Mouse (Mus musculus): ENCODE data around the gene Lmnb2. TPM values are rescaled to one million over a fixed set of nuclear protein-coding genes. Genes with fewer than 3 reads are reported as not detected.

The Lmnb2 gene
- polyA plus RNA-seq (2012; rRNA removed): 30.4 and 33.2 TPM in 2 replicates

GRCm38 (mm10) chr10:80917779-80918434 is at the start of gene Lmnb2:
Gene Lmnb2 (minus strand): TSS chr10:80918245.

GRCm38 (mm10) chr10:80929299-80930226 is 11.5 kb upstream of the Lmnb2 start, which contains the start of gene Gadd45b:
Gene Gadd45b (plus strand): TSS chr10:80930073.

GRCm38 (mm10) chr10:80900318-80901247 is 17.5 kb downstream of the Lmnb2 start, which contains the start of gene Timm13:
Gene Timm13 (minus strand): TSS chr10:80900969.

GRCm38 (mm10) chr10:80871581-80871980 is 46.5 kb downstream of the Lmnb2 start, which contains the start of gene Tmprss9:
Gene Tmprss9 (plus strand): TSS chr10:80871848.

GRCm38 (mm10) chr10:80854913-80855748 is 62.9 kb downstream of the Lmnb2 start, which contains the start of the genes Lsm7 and Sppl2b:
Gene Lsm7 (minus strand): TSS chr10:80855209.
Gene Sppl2b (plus strand): TSS chr10:80855275.

Other genes with a start within 250 kb of the Lmnb2 start
- gene Mknk2, start 240.1 kb downstream of the Lmnb2 start, polyA plus RNA-seq (2012; rRNA removed): 264 and 300 TPM in 2 replicates
- gene Mob3a, start 216.3 kb downstream of the Lmnb2 start, polyA plus RNA-seq (2012; rRNA removed): 39.8 and 44.2 TPM in 2 replicates
- 58.7 and 66.7 TPM in 2 replicates for gene Izumo4, start 216.1 kb downstream of the Lmnb2 start, polyA plus RNA-seq (2012; rRNA removed)
- gene Ap3d1, start 176.0 kb downstream of the Lmnb2 start, polyA plus RNA-seq (2012; rRNA removed): 146 and 168 TPM in 2 replicates
- gene Dot1l, start 163.0 kb downstream of the Lmnb2 start, polyA plus RNA-seq (2012; rRNA removed): 45.9 and 51.9 TPM in 2 replicates
- gene Sf3a2, start 120.0 kb downstream of the Lmnb2 start, polyA plus RNA-seq (2012; rRNA removed): 70.1 and 97.6 TPM in 2 replicates
- gene Plekhj1, start 119.6 kb downstream of the Lmnb2 start, polyA plus RNA-seq (2012; rRNA removed): 86.4 and 95.0 TPM in 2 replicates
- 323 and 349 TPM in 2 replicates for gene Amh, start 113.0 kb downstream of the Lmnb2 start, polyA plus RNA-seq (2012; rRNA removed)
- 1.9 and 2.4 TPM in 2 replicates for gene Jsrp1, start 104.7 kb downstream of the Lmnb2 start, polyA plus RNA-seq (2012; rRNA removed)
- gene Oaz1, start 91.6 kb downstream of the Lmnb2 start, polyA plus RNA-seq (2012; rRNA removed): 1,197 and 1,370 TPM in 2 replicates
- 0.14 and 0.44 TPM in 2 replicates for gene Lingo3, start 74.2 kb downstream of the Lmnb2 start, polyA plus RNA-seq (2012; rRNA removed)
- gene Lsm7, start 63.0 kb downstream of the Lmnb2 start, polyA plus RNA-seq (2012; rRNA removed): 183 and 185 TPM in 2 replicates
- gene Sppl2b, start 63.0 kb downstream of the Lmnb2 start, polyA plus RNA-seq (2012; rRNA removed): 152 and 173 TPM in 2 replicates
- gene Tmprss9, start 46.4 kb downstream of the Lmnb2 start, polyA plus RNA-seq (2012; rRNA removed): 0.85 and 0.89 TPM in 2 replicates
- 253 and 261 TPM in 2 replicates for gene Timm13, start 17.3 kb downstream of the Lmnb2 start, polyA plus RNA-seq (2012; rRNA removed)
- gene Gadd45b, start 11.8 kb upstream of the Lmnb2 start, polyA plus RNA-seq (2012; rRNA removed): 61.8 and 62.6 TPM in 2 replicates
- 5.9 and 6.7 TPM in 2 replicates for gene Gng7, start 96.7 kb upstream of the Lmnb2 start, polyA plus RNA-seq (2012; rRNA removed)
- gene Diras1, start 107.4 kb upstream of the Lmnb2 start, polyA plus RNA-seq (2012; rRNA removed): 0.20 and 0.25 TPM in 2 replicates
- 54.7 and 57.3 TPM in 2 replicates for gene Slc39a3, start 119.2 kb upstream of the Lmnb2 start, polyA plus RNA-seq (2012; rRNA removed)
- gene Sgta, start 141.9 kb upstream of the Lmnb2 start, polyA plus RNA-seq (2012; rRNA removed): 318 and 335 TPM in 2 replicates
- gene Thop1, start 151.8 kb upstream of the Lmnb2 start, polyA plus RNA-seq (2012; rRNA removed): 133 and 135 TPM in 2 replicates
- gene Creb3l3, start 180.6 kb upstream of the Lmnb2 start, polyA plus RNA-seq (2012; rRNA removed): 4.3 and 7.6 TPM in 2 replicates
- 253 and 327 TPM in 2 replicates for gene Map2k2, start 187.7 kb upstream of the Lmnb2 start, polyA plus RNA-seq (2012; rRNA removed)
- 89.6 and 105 TPM in 2 replicates for gene Zbtb7a, start 217.0 kb upstream of the Lmnb2 start, polyA plus RNA-seq (2012; rRNA removed)
- 48.8 and 60.5 TPM in 2 replicates for gene Pias4, start 249.7 kb upstream of the Lmnb2 start, polyA plus RNA-seq (2012; rRNA removed)